Mouse (Mus musculus) neural tube, embryonic 11.5 days (tissue): Measurements from ENCODE around the gene Ntn1. TPM values are rescaled to one million over a fixed set of nuclear protein-coding genes. Genes with fewer than 3 reads are reported as not detected.

Source experiments
- ATAC-seq: fragments of 200-750 bp; cut with Nextera tagmentation; 2 replicates; pipeline ENCODE4 v1.8.0; 2017; ENCODE audit warnings: moderate number of reproducible peaks, mild to moderate bottlenecking, moderate TSS enrichment, moderate library complexity; ENCODE audit not compliant: insufficient read depth, low FRiP score, low TSS enrichment
- DNase-seq: peaks from one replicate; pipeline ENCODE4 v3.0.0-alpha.2; 2015; ENCODE audit warnings: low spot score
- H3K27ac ChIP-seq: fragments of 300-500 bp; sonication (generic); 2 replicates; pipeline ENCODE4 v1.5.1; 2014; ENCODE audit warnings: low read depth, mild to moderate bottlenecking, low read length
- H3K27me3 ChIP-seq: fragments of 300-500 bp; sonication (generic); 2 replicates; pipeline ENCODE4 v1.6.1; 2014; ENCODE audit warnings: mild to moderate bottlenecking, low read length, mixed read lengths; ENCODE audit not compliant: control insufficient read depth, insufficient read depth
- H3K36me3 ChIP-seq: fragments of 300-500 bp; sonication (generic); 2 replicates; pipeline ENCODE4 v1.6.1; 2014; ENCODE audit warnings: mild to moderate bottlenecking, low read length, moderate library complexity, mixed read lengths; ENCODE audit not compliant: control insufficient read depth, insufficient read depth
- H3K4me1 ChIP-seq: fragments of 300-500 bp; sonication (generic); 2 replicates; pipeline ENCODE4 v1.6.1; 2014; ENCODE audit warnings: low read length, mixed read lengths; ENCODE audit not compliant: control insufficient read depth, insufficient read depth
- H3K4me2 ChIP-seq: fragments of 300-500 bp; sonication (generic); 2 replicates; pipeline ENCODE4 v1.6.1; 2014; ENCODE audit warnings: low read depth, mild to moderate bottlenecking, moderate library complexity
- H3K4me3 ChIP-seq: fragments of 300-500 bp; sonication (generic); 2 replicates; pipeline ENCODE4 v1.5.1; 2014; ENCODE audit warnings: low read depth, low read length
- H3K9ac ChIP-seq: fragments of 300-500 bp; sonication (generic); 2 replicates; pipeline ENCODE4 v1.6.1; 2014; ENCODE audit warnings: mild to moderate bottlenecking, low read length
- H3K9me3 ChIP-seq: fragments of 300-500 bp; sonication (generic); 2 replicates; pipeline ENCODE4 v1.6.1; 2016; ENCODE audit warnings: low read length; ENCODE audit not compliant: control insufficient read depth
- WGBS: fragments of 180-500 bp; shearing (Covaris S2); extraction: QIAGEN DNeasy Blood & Tissue Kit; methylation state at CpG from one replicate; pipeline ENCODE4 v1.1.7; 2014; 5-methylcytosine and 5-hydroxymethylcytosine counted together
- polyA plus RNA-seq: library from polyadenylated mRNA; unstranded; fragments of >200 nt; fragmentation: Nextera tagmentation; extraction: Ambion mirVana; gene quantifications from 2 replicates; pipeline ENCODE4 v1.2.1, GENCODE M21; 2014

The Ntn1 gene
- polyA plus RNA-seq, 1 experiment from 2014 or later: 10.0 TPM

GRCm38 (mm10) chr11:68354848-68355247, 45.8 kb downstream of the Ntn1 start:
- Histone ChIP-seq H3K4me1 (no peaks in the 10 kb centered on the region), H3K4me2 (no peak overlapping the region), H3K27me3 (no peaks in the 10 kb centered on the region), H3K36me3 (0 out of 2 replicates have a peak, but pooled peaks cover 2% of the 10 kb centered on the region), H3K27ac (no peak overlapping the region), H3K9ac (no peak overlapping the region), H3K4me3 (no peak overlapping the region), H3K9me3 (no peaks in the 10 kb centered on the region)
- ATAC-seq (no peak), DNase-seq (no peak)
- WGBS: 69% methylated on average over 3 of the region's 3 CpGs

DNA sequence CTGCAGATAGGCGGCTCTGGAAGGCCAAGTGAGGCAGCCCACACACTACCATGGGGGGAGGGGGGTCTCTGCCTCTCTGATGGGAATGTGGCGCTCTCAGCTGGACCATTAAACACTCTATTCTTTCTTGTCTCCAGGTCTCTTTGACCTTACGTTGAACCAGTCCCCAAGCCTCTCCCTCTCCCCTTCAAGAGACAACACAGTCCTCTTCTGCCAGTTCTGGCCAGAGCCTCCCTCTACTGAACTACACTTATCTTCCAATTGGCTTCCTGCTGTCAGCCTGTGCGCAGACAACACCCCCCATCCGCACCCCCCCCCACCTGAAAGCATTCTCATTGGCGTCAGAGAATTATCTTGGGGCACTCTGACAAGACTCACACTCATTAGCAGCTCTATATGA, 48.4 kb downstream of the Ntn1 start:
- no peaks in the 10 kb centered on the region for H3K4me1 ChIP-seq

GRCm38 (mm10) chr11:68348851-68349250, 51.8 kb downstream of the Ntn1 start:
- ATAC-seq: no peak
- no peak overlapping the region for H3K4me2 ChIP-seq
- WGBS: 78% methylated on average over 12 of the region's 12 CpGs

More for the DNA sequence above, 48.4 kb downstream of the Ntn1 start:
- WGBS: 52% methylated on average over 6 of the region's 6 CpGs
- DNase-seq (no peak), ATAC-seq (no peak)
- Histone ChIP-seq H3K27ac (no peak overlapping the region), H3K9me3 (no peaks in the 10 kb centered on the region), H3K4me3 (no peak overlapping the region), H3K4me2 (no peak overlapping the region), H3K9ac (no peak overlapping the region), H3K36me3 (no peaks in the 10 kb centered on the region), H3K27me3 (no peaks in the 10 kb centered on the region)

GRCm38 (mm10) chr11:68348083-68348482, 52.5 kb downstream of the Ntn1 start:
- Histone ChIP-seq H3K4me2 (no peak overlapping the region), H3K9ac (no peak overlapping the region), H3K36me3 (no peaks in the 10 kb centered on the region), H3K4me3 (no peak overlapping the region), H3K4me1 (no peaks in the 10 kb centered on the region), H3K27me3 (no peaks in the 10 kb centered on the region), H3K9me3 (no peaks in the 10 kb centered on the region), H3K27ac (no peak overlapping the region)
- no peak for ATAC-seq
- DNase-seq: no peak
- 43% methylated on average over 6 of the region's 6 CpGs for WGBS

More at GRCm38 (mm10) chr11:68348851-68349250, 51.8 kb downstream of the Ntn1 start:
- no peak for DNase-seq
- Histone ChIP-seq H3K4me1 (no peaks in the 10 kb centered on the region), H3K36me3 (no peaks in the 10 kb centered on the region), H3K9me3 (no peaks in the 10 kb centered on the region), H3K9ac (no peak overlapping the region), H3K27me3 (no peaks in the 10 kb centered on the region), H3K4me3 (no peak overlapping the region), H3K27ac (no peak overlapping the region)

DNA sequence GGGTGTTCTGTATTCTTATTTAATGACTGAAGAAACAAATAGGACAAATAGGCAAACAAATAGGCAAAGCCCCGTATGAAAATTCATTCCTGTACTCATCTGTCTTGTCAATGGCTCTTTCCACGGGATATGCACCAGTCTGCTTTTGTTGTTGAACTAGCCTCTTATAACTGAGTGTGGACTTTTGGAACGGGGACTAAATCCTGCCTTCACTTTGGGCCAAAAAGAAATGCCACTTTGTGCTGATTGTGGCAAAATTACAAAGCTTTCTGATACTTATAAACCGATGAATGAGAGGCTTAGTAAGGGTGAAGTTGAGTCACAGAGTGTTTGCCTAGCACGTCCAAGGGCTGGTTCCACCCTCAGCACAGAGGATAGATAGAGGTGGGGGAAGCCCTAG, 53.1 kb downstream of the Ntn1 start:
- Histone ChIP-seq H3K4me2 (no peak overlapping the region), H3K36me3 (no peaks in the 10 kb centered on the region), H3K27me3 (no peaks in the 10 kb centered on the region), H3K9ac (no peak overlapping the region), H3K27ac (no peak overlapping the region), H3K4me3 (no peak overlapping the region), H3K9me3 (no peaks in the 10 kb centered on the region), H3K4me1 (no peaks in the 10 kb centered on the region)
- WGBS: 84% methylated on average over 5 of the region's 5 CpGs
- ATAC-seq: no peak
- DNase-seq: no peak

- ATAC-seq: no peak
- WGBS: 92% methylated on average over 5 of the region's 5 CpGs
Observed at GRCm38 (mm10) chr11:68346099-68346498, 54.5 kb downstream of the Ntn1 start.

GRCm38 (mm10) chr11:68344221-68344620, 56.4 kb downstream of the Ntn1 start:
- H3K9me3 ChIP-seq: no peaks in the 10 kb centered on the region
- ATAC-seq: no peak
- no peaks in the 10 kb centered on the region for H3K27me3 ChIP-seq
- H3K9ac ChIP-seq: no peak overlapping the region
- WGBS: 82% methylated on average over 9 of the region's 9 CpGs
- no peak overlapping the region for H3K4me3 ChIP-seq
- no peaks in the 10 kb centered on the region for H3K36me3 ChIP-seq
- H3K4me2 ChIP-seq: no peak overlapping the region
- no peaks in the 10 kb centered on the region for H3K4me1 ChIP-seq
- no peak overlapping the region for H3K27ac ChIP-seq
- no peak for DNase-seq

More at GRCm38 (mm10) chr11:68346099-68346498, 54.5 kb downstream of the Ntn1 start:
- no peaks in the 10 kb centered on the region for H3K9me3 ChIP-seq
- DNase-seq: no peak
- H3K4me3 ChIP-seq: no peak overlapping the region
- no peak overlapping the region for H3K9ac ChIP-seq
- H3K4me2 ChIP-seq: no peak overlapping the region
- no peak overlapping the region for H3K27ac ChIP-seq
- H3K27me3 ChIP-seq: no peaks in the 10 kb centered on the region
- no peaks in the 10 kb centered on the region for H3K36me3 ChIP-seq
- H3K4me1 ChIP-seq: no peaks in the 10 kb centered on the region

- Histone ChIP-seq H3K27me3 (no peaks in the 10 kb centered on the region), H3K36me3 (no peaks in the 10 kb centered on the region), H3K9ac (no peak overlapping the region), H3K4me2 (no peak overlapping the region), H3K4me3 (no peak overlapping the region), H3K9me3 (no peaks in the 10 kb centered on the region), H3K27ac (no peak overlapping the region), H3K4me1 (no peaks in the 10 kb centered on the region)
- DNase-seq (no peak), ATAC-seq (no peak)
- 89% methylated on average over 5 of the region's 5 CpGs for WGBS
Observed at GRCm38 (mm10) chr11:68342761-68343160, 57.9 kb downstream of the Ntn1 start.

DNA sequence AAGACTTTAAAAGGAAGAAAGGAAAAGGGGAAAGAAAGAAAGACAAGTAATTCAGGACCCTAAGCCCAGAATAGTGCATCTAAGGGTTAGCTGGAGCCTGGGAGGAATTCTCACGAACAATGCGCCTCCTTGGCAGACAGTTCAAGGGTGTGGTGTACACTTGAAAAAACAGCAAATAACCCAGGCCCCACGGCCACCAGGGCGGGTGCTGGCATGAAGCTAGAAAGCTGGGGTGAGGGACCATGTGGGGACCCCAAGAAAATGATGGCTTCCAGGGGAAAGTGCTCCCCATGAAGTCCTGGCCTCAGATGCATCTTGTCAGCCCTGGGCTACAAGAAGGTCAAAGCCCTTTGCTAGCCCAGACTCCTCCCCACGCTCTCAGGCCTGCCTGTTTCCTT, 58.6 kb downstream of the Ntn1 start:
- DNase-seq: no peak
- Histone ChIP-seq H3K4me1 (no peaks in the 10 kb centered on the region), H3K36me3 (no peaks in the 10 kb centered on the region), H3K27me3 (no peaks in the 10 kb centered on the region), H3K9me3 (no peaks in the 10 kb centered on the region), H3K27ac (no peak overlapping the region), H3K4me2 (no peak overlapping the region), H3K9ac (no peak overlapping the region), H3K4me3 (no peak overlapping the region)
- no peak for ATAC-seq
- 83% methylated on average over 5 of the region's 5 CpGs for WGBS
